Mouse (Mus musculus): ENCODE data around the gene Iffo2.

The Iffo2 gene

GRCm38 (mm10) chr4:139532081-139532480, 1.7 kb downstream of the Iffo2 start:
- no peak for DNase-seq (ENCODE audit: low spot score)

GRCm38 (mm10) chr4:139535127-139535695, 4.9 kb downstream of the Iffo2 start:
- peak; percentile 58 for DNase-seq (ENCODE audit: low spot score)

GRCm38 (mm10) chr4:139535719-139536118, 5.4 kb downstream of the Iffo2 start:
- DNase-seq (ENCODE audit: low spot score): no peak

GRCm38 (mm10) chr4:139536706-139537105, 6.4 kb downstream of the Iffo2 start:
- no peak for DNase-seq (ENCODE audit: low spot score)

GRCm38 (mm10) chr4:139540784-139541183, 10.4 kb downstream of the Iffo2 start:
- DNase-seq (ENCODE audit: low spot score): no peak

GRCm38 (mm10) chr4:139545791-139546190, 15.4 kb downstream of the Iffo2 start:
- DNase-seq (ENCODE audit: low spot score): no peak

- DNase-seq (ENCODE audit: low spot score): no peak
Measured at GRCm38 (mm10) chr4:139549448-139549847, 19.1 kb downstream of the Iffo2 start.

GRCm38 (mm10) chr4:139555235-139555634, 24.9 kb downstream of the Iffo2 start:
- DNase-seq (ENCODE audit: low spot score): no peak

- no peak for DNase-seq (ENCODE audit: low spot score)
Measured at GRCm38 (mm10) chr4:139555951-139556350, 25.6 kb downstream of the Iffo2 start.

- DNase-seq (ENCODE audit: low spot score): no peak
Measured at GRCm38 (mm10) chr4:139568361-139568760, 38.0 kb downstream of the Iffo2 start.

- no peak for DNase-seq (ENCODE audit: low spot score)
Measured at GRCm38 (mm10) chr4:139570756-139571155, 40.4 kb downstream of the Iffo2 start.

GRCm38 (mm10) chr4:139572928-139573512, 42.7 kb downstream of the Iffo2 start:
- no peak for DNase-seq (ENCODE audit: low spot score)

- peak; percentile 100 for DNase-seq (ENCODE audit: low spot score)
Measured at GRCm38 (mm10) chr4:139574156-139574798, 43.9 kb downstream of the Iffo2 start.

GRCm38 (mm10) chr4:139574799-139575672, 44.7 kb downstream of the Iffo2 start:
- no peak for DNase-seq (ENCODE audit: low spot score)

- no peak for DNase-seq (ENCODE audit: low spot score)
Measured at GRCm38 (mm10) chr4:139575673-139576003, 45.3 kb downstream of the Iffo2 start.

- DNase-seq (ENCODE audit: low spot score): no peak
Measured at GRCm38 (mm10) chr4:139576251-139576880, 46.0 kb downstream of the Iffo2 start.

GRCm38 (mm10) chr4:139577006-139577405, 46.7 kb downstream of the Iffo2 start:
- DNase-seq (ENCODE audit: low spot score): no peak

- no peak for DNase-seq (ENCODE audit: low spot score)
Measured at GRCm38 (mm10) chr4:139578389-139578788, 48.0 kb downstream of the Iffo2 start.

- DNase-seq (ENCODE audit: low spot score): no peak
Measured at GRCm38 (mm10) chr4:139579003-139579402, 48.7 kb downstream of the Iffo2 start.

- no peak for DNase-seq (ENCODE audit: low spot score)
Measured at GRCm38 (mm10) chr4:139579466-139579865, 49.1 kb downstream of the Iffo2 start.

- DNase-seq (ENCODE audit: low spot score): no peak
Measured at GRCm38 (mm10) chr4:139580663-139581336, 50.5 kb downstream of the Iffo2 start.

Measured in lung, postnatal 25 days (tissue).